Mouse (Mus musculus): Measurements from ENCODE around the gene Sycp2. TPM values are rescaled to one million over a fixed set of nuclear protein-coding genes. Genes with fewer than 3 reads are reported as not detected.

Gene Sycp2
- polyA plus RNA-seq, 1 experiment from 2014 or later = 0.13 TPM

Other genes with a start within 250 kb of the Sycp2 start
- 4.6 and 4.9 TPM in 2 replicates for gene Ppp1r3d, start 6.8 kb upstream of the Sycp2 start, polyA plus RNA-seq (2016; fragmentation: Nextera tagmentation; extraction: Ambion mirVana)
- gene Fam217b, start 6.8 kb upstream of the Sycp2 start, polyA plus RNA-seq (2016; fragmentation: Nextera tagmentation; extraction: Ambion mirVana) = 4.7 and 6.4 TPM in 2 replicates
- gene Cdh26, start 22.8 kb upstream of the Sycp2 start, polyA plus RNA-seq (2016; fragmentation: Nextera tagmentation; extraction: Ambion mirVana) = 0.45 and 0.58 TPM in 2 replicates

Measured in embryonic facial prominence, embryonic 12.5 days (tissue).